Mouse (Mus musculus): ENCODE measurements at regions not wholly inside any gene's neighbourhood (a gene's known extent, or its start where the extent isn't known, plus 50 kb on each side); places are given as distances from the start of the nearest gene placed in this dataset.

- H3K36me3 ChIP-seq (ENCODE audit: control insufficient read depth, insufficient read depth, low read length): no peaks in the 10 kb centered on the region
- DNase-seq: no peak
- H3K4me3 ChIP-seq: no peak overlapping the region
- intact Hi-C loops (cut with DNase I): no loop called here
- no peaks in the 10 kb centered on the region for H3K79me2 ChIP-seq (replicated peaks; ENCODE audit: control insufficient read depth, insufficient read depth, low read length)
- no peak overlapping the region for H3K27ac ChIP-seq
- H3K9ac ChIP-seq (ENCODE audit: low read depth, low read length): no peak overlapping the region
- H3K27me3 ChIP-seq (ENCODE audit: control insufficient read depth, insufficient read depth, low read length): no peaks in the 10 kb centered on the region
- WGBS: 59% methylated on average over 6 of the region's 6 CpGs
- no peaks in the 10 kb centered on the region for H3K4me1 ChIP-seq (ENCODE audit: control insufficient read depth, insufficient read depth, low read length)
- TF ChIP-seq CTCF (IDR thresholded peaks at IDR 0.05) (no peak), POLR2A (IDR thresholded peaks at IDR 0.05; ENCODE audit: insufficient read depth, low read depth, low read length) (no peak), EP300 (IDR thresholded peaks at IDR 0.05; ENCODE audit: insufficient read depth, low read depth, low read length) (no peak)
Measured at GRCm38 (mm10) chr6:71057209-71057858, 86.9 kb downstream of the Thnsl2 start.

GRCm38 (mm10) chr6:71060116-71060515 lies 84.1 kb downstream of the Thnsl2 start:
- Histone ChIP-seq H3K36me3 (ENCODE audit: control insufficient read depth, insufficient read depth, low read length) (no peaks in the 10 kb centered on the region), H3K9ac (ENCODE audit: low read depth, low read length) (no peak overlapping the region), H3K27ac (no peak overlapping the region), H3K79me2 (replicated peaks; ENCODE audit: control insufficient read depth, insufficient read depth, low read length) (no peaks in the 10 kb centered on the region), H3K4me3 (no peak overlapping the region), H3K4me1 (ENCODE audit: control insufficient read depth, insufficient read depth, low read length) (no peaks in the 10 kb centered on the region), H3K27me3 (ENCODE audit: control insufficient read depth, insufficient read depth, low read length) (no peaks in the 10 kb centered on the region)
- 54% methylated on average over 7 of the region's 7 CpGs for WGBS
- intact Hi-C loops (cut with DNase I): no loop called here
- TF ChIP-seq POLR2A (IDR thresholded peaks at IDR 0.05; ENCODE audit: insufficient read depth, low read depth, low read length) (no peak), EP300 (IDR thresholded peaks at IDR 0.05; ENCODE audit: insufficient read depth, low read depth, low read length) (no peak), CTCF (IDR thresholded peaks at IDR 0.05) (no peak)
- DNase-seq: peak; percentile 8 to 19

GRCm38 (mm10) chr6:71062980-71063379 lies 81.3 kb downstream of the Thnsl2 start:
- Histone ChIP-seq H3K79me2 (replicated peaks; ENCODE audit: control insufficient read depth, insufficient read depth, low read length) (no peaks in the 10 kb centered on the region), H3K9ac (ENCODE audit: low read depth, low read length) (no peak overlapping the region), H3K27ac (no peak overlapping the region), H3K4me3 (no peak overlapping the region), H3K36me3 (ENCODE audit: control insufficient read depth, insufficient read depth, low read length) (no peaks in the 10 kb centered on the region), H3K27me3 (ENCODE audit: control insufficient read depth, insufficient read depth, low read length) (no peaks in the 10 kb centered on the region), H3K4me1 (ENCODE audit: control insufficient read depth, insufficient read depth, low read length) (no peaks in the 10 kb centered on the region)
- no peak for DNase-seq
- TF ChIP-seq CTCF (IDR thresholded peaks at IDR 0.05): peak; percentile 23; the same call in 1 of the 2 replicates
- TF ChIP-seq EP300 (IDR thresholded peaks at IDR 0.05; ENCODE audit: insufficient read depth, low read depth, low read length): no peak
- intact Hi-C loops (cut with DNase I): no loop called here
- WGBS: 76% methylated on average over 4 of the region's 4 CpGs

GRCm38 (mm10) chr6:71065428-71065827 lies 78.8 kb downstream of the Thnsl2 start:
- no peaks in the 10 kb centered on the region for H3K36me3 ChIP-seq (ENCODE audit: control insufficient read depth, insufficient read depth, low read length)
- H3K9ac ChIP-seq (ENCODE audit: low read depth, low read length): no peak overlapping the region
- H3K79me2 ChIP-seq (replicated peaks; ENCODE audit: control insufficient read depth, insufficient read depth, low read length): no peaks in the 10 kb centered on the region
- 57% methylated on average over 6 of the region's 6 CpGs for WGBS
- H3K4me3 ChIP-seq: no peak overlapping the region
- no peaks in the 10 kb centered on the region for H3K4me1 ChIP-seq (ENCODE audit: control insufficient read depth, insufficient read depth, low read length)
- H3K27me3 ChIP-seq (ENCODE audit: control insufficient read depth, insufficient read depth, low read length): no peaks in the 10 kb centered on the region
- H3K27ac ChIP-seq: no peak overlapping the region
- intact Hi-C loops (cut with DNase I): no loop called here
- TF ChIP-seq CTCF (IDR thresholded peaks at IDR 0.05) (no peak), EP300 (IDR thresholded peaks at IDR 0.05; ENCODE audit: insufficient read depth, low read depth, low read length) (no peak), POLR2A (IDR thresholded peaks at IDR 0.05; ENCODE audit: insufficient read depth, low read depth, low read length) (no peak)
- DNase-seq: no peak

GRCm38 (mm10) chr6:71069229-71069628 lies 75.0 kb downstream of the Thnsl2 start:
- no peak for TF ChIP-seq POLR2A (IDR thresholded peaks at IDR 0.05; ENCODE audit: insufficient read depth, low read depth, low read length)
- TF ChIP-seq CTCF (IDR thresholded peaks at IDR 0.05): no peak
- no peak for TF ChIP-seq EP300 (IDR thresholded peaks at IDR 0.05; ENCODE audit: insufficient read depth, low read depth, low read length)
- Histone ChIP-seq H3K36me3 (ENCODE audit: control insufficient read depth, insufficient read depth, low read length) (no peaks in the 10 kb centered on the region), H3K27ac (no peak overlapping the region), H3K4me1 (ENCODE audit: control insufficient read depth, insufficient read depth, low read length) (no peaks in the 10 kb centered on the region), H3K79me2 (replicated peaks; ENCODE audit: control insufficient read depth, insufficient read depth, low read length) (no peaks in the 10 kb centered on the region), H3K27me3 (ENCODE audit: control insufficient read depth, insufficient read depth, low read length) (no peaks in the 10 kb centered on the region), H3K4me3 (no peak overlapping the region), H3K9ac (ENCODE audit: low read depth, low read length) (no peak overlapping the region)
- no peak for DNase-seq
- intact Hi-C loops (cut with DNase I): no loop called here
- 20% methylated on average over 4 of the region's 4 CpGs for WGBS

GRCm38 (mm10) chr6:71074789-71075191 lies 69.4 kb downstream of the Thnsl2 start:
- Histone ChIP-seq H3K79me2 (replicated peaks; ENCODE audit: control insufficient read depth, insufficient read depth, low read length) (no peaks in the 10 kb centered on the region), H3K27ac (no peak overlapping the region), H3K9ac (ENCODE audit: low read depth, low read length) (no peak overlapping the region), H3K4me1 (ENCODE audit: control insufficient read depth, insufficient read depth, low read length) (no peaks in the 10 kb centered on the region), H3K27me3 (ENCODE audit: control insufficient read depth, insufficient read depth, low read length) (no peaks in the 10 kb centered on the region), H3K36me3 (ENCODE audit: control insufficient read depth, insufficient read depth, low read length) (no peaks in the 10 kb centered on the region), H3K4me3 (no peak overlapping the region)
- 59% methylated on average over 5 of the region's 5 CpGs for WGBS
- DNase-seq: no peak
- intact Hi-C loops (cut with DNase I): no loop called here
- TF ChIP-seq CTCF (IDR thresholded peaks at IDR 0.05): no peak
- no peak for TF ChIP-seq POLR2A (IDR thresholded peaks at IDR 0.05; ENCODE audit: insufficient read depth, low read depth, low read length)
- no peak for TF ChIP-seq EP300 (IDR thresholded peaks at IDR 0.05; ENCODE audit: insufficient read depth, low read depth, low read length)
